Mouse (Mus musculus) midbrain, embryonic 11.5 days (tissue): Measurements from ENCODE around the gene 9230104L09Rik. TPM values are rescaled to one million over a fixed set of nuclear protein-coding genes. Genes with fewer than 3 reads are reported as not detected.
A peak's percentile ranks its signal among the peaks of the same experiment; 100 is the strongest.

Experiments
- ATAC-seq: fragments of 200-750 bp; cut with Nextera tagmentation; 2 replicates; pipeline ENCODE4 v1.8.0; 2017; ENCODE audit warnings: moderate TSS enrichment, moderate library complexity; ENCODE audit not compliant: low FRiP score
- DNase-seq: peaks from one replicate; pipeline ENCODE4 v3.0.0; 2015; ENCODE audit warnings: low spot score; ENCODE audit errors: missing footprints
- H3K27ac ChIP-seq: fragments of 300-500 bp; sonication (generic); 2 replicates; pipeline ENCODE4 v1.5.1; 2014; ENCODE audit warnings: low read depth, low read length
- H3K27me3 ChIP-seq: fragments of 300-500 bp; sonication (generic); 2 replicates; pipeline ENCODE4 v1.6.1; 2014; ENCODE audit warnings: mild to moderate bottlenecking, low read length, moderate library complexity, mixed read lengths; ENCODE audit not compliant: control insufficient read depth, insufficient read depth
- H3K36me3 ChIP-seq: fragments of 300-500 bp; sonication (generic); 2 replicates; pipeline ENCODE4 v1.6.1; 2014; ENCODE audit warnings: mild to moderate bottlenecking, low read length, moderate library complexity, mixed read lengths; ENCODE audit not compliant: control insufficient read depth, insufficient read depth
- H3K4me1 ChIP-seq: fragments of 300-500 bp; sonication (generic); 2 replicates; pipeline ENCODE4 v1.6.1; 2014; ENCODE audit warnings: low read length; ENCODE audit not compliant: control insufficient read depth, insufficient read depth
- H3K4me2 ChIP-seq: fragments of 300-500 bp; sonication (generic); 2 replicates; pipeline ENCODE4 v1.6.1; 2014; ENCODE audit warnings: mild to moderate bottlenecking, moderate library complexity
- H3K4me3 ChIP-seq: fragments of 300-500 bp; sonication (generic); 2 replicates; pipeline ENCODE4 v1.5.1; 2014; ENCODE audit warnings: low read depth, low read length
- H3K9ac ChIP-seq: fragments of 300-500 bp; sonication (generic); 2 replicates; pipeline ENCODE4 v1.6.1; 2014; ENCODE audit warnings: low read length
- H3K9me3 ChIP-seq: fragments of 300-500 bp; sonication (generic); 2 replicates; pipeline ENCODE4 v1.6.1; 2016; ENCODE audit warnings: low read length; ENCODE audit not compliant: control insufficient read depth
- WGBS: fragments of 180-500 bp; shearing (Covaris S2); extraction: QIAGEN DNeasy Blood & Tissue Kit; methylation state at CpG from one replicate; pipeline ENCODE4 v1.1.7; 2014; 5-methylcytosine and 5-hydroxymethylcytosine counted together
- polyA plus RNA-seq: library from polyadenylated mRNA; unstranded; fragments of >200 nt; fragmentation: Nextera tagmentation; extraction: Ambion mirVana; gene quantifications from 2 replicates; pipeline ENCODE4 v1.2.1, GENCODE M21; 2014

The 9230104L09Rik gene
- polyA plus RNA-seq, 1 experiment from 2014 or later: not detected

DNA sequence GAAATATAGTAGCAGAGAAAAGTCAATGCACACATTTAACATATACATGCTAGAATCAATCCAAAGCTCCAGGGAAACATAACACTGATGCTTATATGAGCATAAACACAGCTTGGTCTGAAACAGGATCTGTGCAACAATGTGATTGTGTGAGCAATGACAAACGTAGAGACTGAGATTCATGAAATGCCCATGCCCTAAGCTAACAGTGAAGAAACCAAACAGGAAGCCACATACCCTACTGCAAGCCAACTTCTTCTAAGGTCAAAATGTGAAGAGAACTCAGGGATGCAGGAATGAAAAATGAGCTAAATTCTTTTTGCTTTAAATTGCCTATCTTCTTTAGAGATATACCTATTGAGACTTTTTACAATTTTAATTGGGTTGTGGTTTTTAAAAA, 4.1 kb upstream of the 9230104L09Rik start:
- DNase-seq (no peak), ATAC-seq (no peak)
- 78% methylated on average over 1 of the region's 1 CpGs for WGBS
- no peak overlapping the region for H3K27ac ChIP-seq
- no peak overlapping the region for H3K4me2 ChIP-seq
- no peaks in the 10 kb centered on the region for H3K27me3 ChIP-seq
- no peak overlapping the region for H3K9ac ChIP-seq
- H3K9me3 ChIP-seq: no peaks in the 10 kb centered on the region
- peaks cover 10% of the 10 kb centered on the region; the same call in 1 of the 2 replicates for H3K36me3 ChIP-seq
- no peak overlapping the region for H3K4me3 ChIP-seq
- H3K4me1 ChIP-seq: peaks cover 13% of the 10 kb centered on the region

DNA sequence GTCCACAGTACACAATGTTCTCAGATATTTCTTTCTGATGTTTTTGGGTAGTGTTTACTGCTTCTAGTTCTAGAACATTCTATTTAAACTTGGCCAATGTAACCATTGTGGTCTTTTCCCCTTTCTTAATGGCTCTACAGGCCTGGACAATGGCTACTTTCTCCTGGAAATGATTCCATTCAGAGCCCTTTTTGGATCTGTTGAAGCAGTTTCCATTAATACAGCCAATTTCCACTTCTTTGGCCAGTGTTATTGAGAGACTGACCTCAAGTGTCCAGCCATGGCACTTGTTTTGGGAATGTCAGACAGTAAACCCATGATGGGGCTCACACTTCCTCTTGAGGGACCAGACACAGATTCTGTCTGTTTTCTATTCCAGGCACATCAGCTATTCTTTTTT, 3.1 kb downstream of the 9230104L09Rik start:
- Histone ChIP-seq H3K4me2 (no peak overlapping the region), H3K27ac (no peak overlapping the region), H3K4me1 (no peaks in the 10 kb centered on the region), H3K9me3 (no peaks in the 10 kb centered on the region), H3K4me3 (no peak overlapping the region), H3K9ac (no peak overlapping the region), H3K27me3 (no peaks in the 10 kb centered on the region), H3K36me3 (no peaks in the 10 kb centered on the region)
- DNase-seq (no peak), ATAC-seq (no peak)

DNA sequence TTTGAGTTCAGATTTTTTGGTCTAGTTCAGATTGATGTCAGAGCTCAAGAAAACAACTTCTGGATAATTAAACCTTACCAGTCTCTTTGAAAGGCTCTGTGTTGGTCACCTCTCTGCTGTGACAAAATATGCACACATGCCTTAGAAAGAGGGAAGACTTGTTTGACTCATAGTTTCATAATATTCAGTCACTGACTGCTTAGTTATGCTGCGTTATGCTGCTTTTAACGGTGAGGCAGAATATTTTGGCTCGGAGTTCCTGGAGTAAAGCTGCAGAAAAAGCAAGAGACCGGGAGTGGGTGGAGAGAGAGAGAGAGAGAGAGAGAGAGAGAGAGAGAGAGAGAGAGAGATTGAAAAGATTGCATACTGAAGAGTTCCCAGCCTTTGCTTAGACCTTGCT, 3.8 kb downstream of the 9230104L09Rik start:
- H3K27ac ChIP-seq: no peak overlapping the region
- ATAC-seq: no peak
- H3K4me2 ChIP-seq: no peak overlapping the region
- H3K4me3 ChIP-seq: no peak overlapping the region
- 86% methylated on average over 4 of the region's 4 CpGs for WGBS
- no peak overlapping the region for H3K9ac ChIP-seq
- no peaks in the 10 kb centered on the region for H3K36me3 ChIP-seq
- no peak for DNase-seq
- no peaks in the 10 kb centered on the region for H3K4me1 ChIP-seq
- H3K9me3 ChIP-seq: no peaks in the 10 kb centered on the region
- no peaks in the 10 kb centered on the region for H3K27me3 ChIP-seq

DNA sequence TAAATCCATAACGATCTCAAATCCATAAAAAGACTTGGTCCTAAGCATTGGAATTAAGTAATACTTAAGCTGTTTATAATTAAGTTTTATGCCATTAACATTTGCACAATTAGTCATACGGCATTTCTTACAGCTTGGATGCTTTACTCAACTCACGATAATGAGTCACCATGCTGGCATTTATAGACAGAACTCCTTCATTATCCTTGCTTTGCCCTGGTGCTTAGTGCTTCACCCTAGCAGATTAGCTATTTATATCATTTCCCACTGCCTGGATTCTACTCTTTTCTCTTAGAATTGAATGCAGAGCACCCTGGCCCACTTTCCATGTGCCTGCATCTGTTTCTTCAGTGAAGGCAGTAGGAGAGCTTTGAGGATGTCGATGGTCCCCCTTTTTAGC, 7.3 kb downstream of the 9230104L09Rik start:
- 87% methylated on average over 4 of the region's 4 CpGs for whole genome bisulfite sequencing

DNA sequence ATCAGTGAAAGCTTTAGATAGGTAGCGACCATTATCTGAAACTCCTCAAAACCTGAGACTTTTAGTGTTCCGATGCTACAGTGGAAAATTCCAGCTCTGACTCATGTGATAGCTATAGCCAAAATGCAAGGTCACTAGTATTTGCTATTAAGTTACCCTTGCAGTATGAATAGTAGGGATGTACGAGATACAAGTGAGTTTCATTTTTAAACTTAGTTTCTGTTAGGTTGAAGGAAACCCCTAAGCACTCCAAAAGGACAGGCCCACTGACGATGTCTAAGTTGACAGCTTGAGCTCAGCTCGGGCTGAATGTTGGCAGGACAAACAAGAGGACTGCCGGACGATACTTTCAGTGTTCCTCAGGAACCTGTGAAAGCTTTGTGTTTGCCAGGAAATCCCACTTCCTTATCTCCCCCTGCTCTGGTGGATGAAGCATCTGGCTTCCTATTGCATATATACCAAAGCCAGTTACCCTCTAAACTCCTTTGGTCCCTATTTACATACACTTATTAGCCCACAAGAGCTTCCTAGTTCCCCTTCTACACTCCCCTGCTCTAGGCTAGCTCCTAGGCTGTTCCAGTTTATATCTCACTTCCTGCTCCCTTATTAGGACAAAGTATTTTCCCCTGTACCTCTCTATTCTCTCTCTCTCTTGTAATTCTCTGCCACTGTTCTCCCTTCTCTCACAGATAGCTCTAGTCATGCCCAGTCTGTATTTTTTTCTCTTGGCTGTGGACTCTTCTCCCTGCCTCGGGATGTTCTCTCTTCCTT, 8.0 kb downstream of the 9230104L09Rik start:
- Histone ChIP-seq H3K4me3 (no peak overlapping the region), H3K27ac (no peak overlapping the region), H3K4me1 (no peaks in the 10 kb centered on the region), H3K4me2 (no peak overlapping the region), H3K27me3 (no peaks in the 10 kb centered on the region), H3K9ac (no peak overlapping the region), H3K9me3 (no peaks in the 10 kb centered on the region), H3K36me3 (no peaks in the 10 kb centered on the region)
- WGBS: 78% methylated on average over 8 of the region's 8 CpGs
- ATAC-seq (no peak), DNase-seq (no peak)

More for the DNA sequence above, 7.3 kb downstream of the 9230104L09Rik start:
- no peak overlapping the region for H3K9ac ChIP-seq
- ATAC-seq (no peak), DNase-seq (no peak)
- no peak overlapping the region for H3K4me3 ChIP-seq
- H3K4me2 ChIP-seq: no peak overlapping the region
- no peaks in the 10 kb centered on the region for H3K27me3 ChIP-seq
- H3K4me1 ChIP-seq: no peaks in the 10 kb centered on the region
- no peak overlapping the region for H3K27ac ChIP-seq
- H3K36me3 ChIP-seq: no peaks in the 10 kb centered on the region
- no peaks in the 10 kb centered on the region for H3K9me3 ChIP-seq

DNA sequence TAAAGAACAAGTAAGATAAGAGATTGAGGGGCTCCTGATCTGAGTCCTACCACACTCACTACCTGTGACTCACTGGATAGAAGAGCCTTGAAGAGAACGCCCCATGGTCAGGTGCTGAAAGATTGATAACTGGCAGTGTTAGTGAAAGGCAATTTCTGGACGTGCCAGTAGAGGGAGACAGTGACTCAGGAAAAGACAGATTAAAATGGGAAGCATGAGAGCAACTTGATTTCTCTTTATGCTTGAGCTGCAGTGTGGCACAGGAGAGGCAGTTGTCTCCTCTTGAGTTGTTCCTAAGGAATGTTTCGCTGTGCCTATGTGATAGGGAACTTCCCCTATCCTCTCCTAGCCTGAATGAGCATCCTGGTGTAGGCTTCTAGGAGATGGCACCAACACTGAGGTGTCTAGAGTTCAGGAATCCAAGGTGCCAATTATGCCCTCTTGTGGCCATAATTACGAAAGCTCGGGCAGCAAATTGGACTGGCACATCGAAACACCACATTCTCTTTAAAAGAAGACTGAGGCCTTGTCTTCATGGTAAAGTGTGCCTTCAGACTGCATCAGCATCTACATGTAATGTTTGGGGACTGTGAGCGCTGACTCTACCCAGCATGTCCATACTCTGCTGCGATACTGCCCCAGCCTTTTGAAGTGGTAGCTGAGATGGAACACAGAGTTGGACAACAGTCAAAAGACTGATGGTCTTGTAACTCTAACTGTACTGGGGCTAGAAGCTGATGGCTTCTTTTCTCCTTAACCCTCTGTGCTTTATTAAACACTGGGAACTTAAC, 13.5 kb downstream of the 9230104L09Rik start:
- no peak overlapping the region for H3K27ac ChIP-seq
- no peak overlapping the region for H3K4me2 ChIP-seq
- no peaks in the 10 kb centered on the region for H3K4me1 ChIP-seq
- no peaks in the 10 kb centered on the region for H3K36me3 ChIP-seq
- no peaks in the 10 kb centered on the region for H3K9me3 ChIP-seq
- DNase-seq: peak; percentile 95
- no peak overlapping the region for H3K4me3 ChIP-seq
- H3K9ac ChIP-seq: no peak overlapping the region
- WGBS: 51% methylated on average over 8 of the region's 8 CpGs
- ATAC-seq: peak; percentile 83
- no peaks in the 10 kb centered on the region for H3K27me3 ChIP-seq

DNA sequence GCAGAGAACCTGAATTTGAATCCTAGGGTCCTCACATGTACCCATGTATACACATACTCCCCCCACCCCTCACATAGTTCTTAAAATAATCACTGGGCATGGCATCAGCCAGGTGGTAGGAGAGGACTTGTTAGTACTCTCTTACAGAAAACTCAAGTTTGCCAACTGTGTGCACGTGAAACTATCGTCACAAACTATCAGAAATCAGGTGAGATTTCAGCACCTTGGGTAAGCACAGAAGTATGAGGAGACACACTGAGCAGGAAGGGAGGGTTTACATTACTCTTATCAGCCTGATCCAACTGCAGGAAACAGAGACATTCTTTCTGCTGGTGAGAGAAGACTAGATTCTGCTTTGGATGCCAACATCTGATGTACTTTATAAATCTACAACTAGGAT, 25.6 kb downstream of the 9230104L09Rik start:
- no peaks in the 10 kb centered on the region for H3K4me1 ChIP-seq
- 90% methylated on average over 2 of the region's 2 CpGs for WGBS
- no peaks in the 10 kb centered on the region for H3K9me3 ChIP-seq
- ATAC-seq: no peak
- no peak overlapping the region for H3K4me2 ChIP-seq
- DNase-seq: no peak
- no peak overlapping the region for H3K4me3 ChIP-seq
- no peaks in the 10 kb centered on the region for H3K27me3 ChIP-seq
- no peaks in the 10 kb centered on the region for H3K36me3 ChIP-seq
- no peak overlapping the region for H3K27ac ChIP-seq
- H3K9ac ChIP-seq: no peak overlapping the region

DNA sequence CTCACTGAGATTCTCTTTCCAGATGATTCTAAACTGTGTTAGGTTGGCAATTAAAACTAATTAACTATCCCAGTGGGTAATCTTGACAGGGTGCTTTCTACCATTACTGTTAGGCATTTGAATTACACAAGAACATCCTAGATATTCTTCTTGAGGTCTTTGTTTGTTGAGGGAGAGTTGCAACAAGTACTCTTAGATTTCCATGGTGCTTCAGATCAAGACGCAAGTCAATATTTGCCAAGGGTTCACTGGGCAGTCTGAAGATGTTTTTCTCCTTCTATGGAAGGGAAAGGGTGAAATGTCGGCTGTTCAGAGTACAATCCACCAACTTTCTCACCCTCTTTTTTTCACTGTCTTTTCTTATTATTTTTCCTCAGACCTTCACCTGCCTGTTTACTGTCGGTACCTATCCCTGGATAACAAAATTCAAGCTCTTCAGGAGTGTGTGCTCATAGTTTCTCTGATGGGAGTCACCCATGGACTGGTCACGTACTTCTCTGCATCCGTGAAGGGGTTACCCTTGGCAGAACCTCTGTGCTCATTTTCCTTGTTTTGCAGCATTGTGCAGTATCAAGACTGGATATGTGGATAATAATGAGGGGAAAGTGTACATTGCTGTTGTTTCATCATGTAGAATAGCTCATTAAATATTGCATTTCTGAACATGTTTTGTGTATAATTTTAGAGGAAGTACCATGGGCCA, 26.6 kb downstream of the 9230104L09Rik start:
- Histone ChIP-seq H3K27ac (no peak overlapping the region), H3K9me3 (no peaks in the 10 kb centered on the region), H3K9ac (no peak overlapping the region), H3K4me1 (no peaks in the 10 kb centered on the region), H3K27me3 (no peaks in the 10 kb centered on the region), H3K36me3 (no peaks in the 10 kb centered on the region), H3K4me2 (no peak overlapping the region), H3K4me3 (no peak overlapping the region)
- DNase-seq (no peak), ATAC-seq (no peak)
- 85% methylated on average over 5 of the region's 5 CpGs for WGBS

DNA sequence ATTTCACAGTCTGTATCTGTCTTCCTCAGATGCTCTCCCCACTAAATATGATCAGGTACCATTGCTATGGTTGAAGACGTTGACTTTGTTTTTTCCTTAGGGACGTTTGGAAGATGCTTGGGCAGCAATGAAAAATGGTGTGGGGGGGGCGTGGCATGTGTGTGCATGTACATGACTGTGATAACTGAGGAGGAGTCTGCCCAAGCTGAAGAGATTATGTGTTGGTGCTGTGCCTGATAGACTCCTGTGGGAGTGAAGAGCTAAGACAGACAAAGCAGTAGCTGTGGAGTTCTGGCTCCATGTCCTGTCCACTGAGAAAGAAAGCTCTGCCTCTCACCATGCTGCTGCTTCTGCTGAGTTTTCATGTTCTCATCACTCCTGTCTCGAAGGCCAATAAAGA, 29.9 kb downstream of the 9230104L09Rik start, which contains the start of gene Cst9:
Gene Cst9 (plus strand): TSS at position 236 of the 400 bp plus-strand sequence.
- Histone ChIP-seq H3K9ac (no peak within 1 kb of the TSS), H3K4me2 (no peak within 1 kb of the TSS), H3K4me1 (no peaks in the 10 kb centered on the region), H3K9me3 (no peaks in the 10 kb centered on the region), H3K27ac (no peak within 1 kb of the TSS), H3K4me3 (no peak within 1 kb of the TSS), H3K27me3 (no peaks in the 10 kb centered on the region), H3K36me3 (no peaks in the 10 kb centered on the region)
- DNase-seq: no peak
- ATAC-seq: no peak
- WGBS: 79% methylated on average over 4 of the region's 4 CpGs
